Mouse (Mus musculus) liver, embryonic 11.5 days (tissue): Measurements from ENCODE around the gene Psap. TPM values are rescaled to one million over a fixed set of nuclear protein-coding genes. Genes with fewer than 3 reads are reported as not detected.

ENCODE experiments used
- ATAC-seq: fragments of 200-750 bp; cut with Nextera tagmentation; replicated peaks from 2 replicates; pipeline ENCODE4 v1.8.0; 2017; ENCODE audit warnings: moderate number of reproducible peaks, mild to moderate bottlenecking, moderate TSS enrichment, moderate library complexity; ENCODE audit not compliant: low FRiP score
- DNase-seq: peaks from one replicate; pipeline ENCODE4 v3.0.0-alpha.2; 2017; ENCODE audit warnings: low spot score
- H3K27ac ChIP-seq: fragments of 300-500 bp; sonication (generic); 2 replicates; pipeline ENCODE4 v1.5.1; 2014; ENCODE audit warnings: mild to moderate bottlenecking, low read depth, low read length, control low read depth
- H3K27me3 ChIP-seq: fragments of 300-500 bp; sonication (generic); replicated peaks from 2 replicates; pipeline ENCODE4 v1.6.1; 2014; ENCODE audit warnings: low read length, mixed read lengths; ENCODE audit not compliant: control insufficient read depth, insufficient read depth
- H3K36me3 ChIP-seq: fragments of 300-500 bp; sonication (generic); 2 replicates; pipeline ENCODE4 v1.6.1; 2014; ENCODE audit warnings: mild to moderate bottlenecking, low read length, moderate library complexity, mixed read lengths; ENCODE audit not compliant: control insufficient read depth, insufficient read depth
- H3K4me1 ChIP-seq: fragments of 300-500 bp; sonication (generic); replicated peaks from 2 replicates; pipeline ENCODE4 v1.6.1; 2014; ENCODE audit warnings: low read length, mixed read lengths; ENCODE audit not compliant: control insufficient read depth, insufficient read depth
- H3K4me2 ChIP-seq: fragments of 300-500 bp; sonication (generic); 2 replicates; pipeline ENCODE4 v1.6.1; 2014; ENCODE audit warnings: mild to moderate bottlenecking, control low read depth, moderate library complexity
- H3K4me3 ChIP-seq: fragments of 300-500 bp; sonication (generic); 2 replicates; pipeline ENCODE4 v1.5.1; 2014; ENCODE audit warnings: low read depth, low read length, control low read depth
- H3K9ac ChIP-seq: fragments of 300-500 bp; sonication (generic); 2 replicates; pipeline ENCODE4 v1.6.1; 2014; ENCODE audit warnings: low read depth, low read length, control low read depth
- H3K9me3 ChIP-seq: fragments of 300-500 bp; sonication (generic); 2 replicates; pipeline ENCODE4 v1.6.1; 2016; ENCODE audit warnings: low read length, inconsistent platforms, mixed read lengths; ENCODE audit not compliant: control insufficient read depth
- WGBS: fragments of 180-500 bp; shearing (Covaris S2); extraction: QIAGEN DNeasy Blood & Tissue Kit; methylation state at CpG from one replicate; pipeline ENCODE4 v1.1.7; 2014; 5-methylcytosine and 5-hydroxymethylcytosine counted together
- polyA plus RNA-seq: library from polyadenylated mRNA; unstranded; fragments of >200 nt; fragmentation: Nextera tagmentation; extraction: Ambion mirVana; gene quantifications from 2 replicates; pipeline ENCODE4 v1.2.1, GENCODE M21; 2014

The Psap gene
- polyA plus RNA-seq, 1 experiment from 2014 or later: 59.8 TPM

DNA sequence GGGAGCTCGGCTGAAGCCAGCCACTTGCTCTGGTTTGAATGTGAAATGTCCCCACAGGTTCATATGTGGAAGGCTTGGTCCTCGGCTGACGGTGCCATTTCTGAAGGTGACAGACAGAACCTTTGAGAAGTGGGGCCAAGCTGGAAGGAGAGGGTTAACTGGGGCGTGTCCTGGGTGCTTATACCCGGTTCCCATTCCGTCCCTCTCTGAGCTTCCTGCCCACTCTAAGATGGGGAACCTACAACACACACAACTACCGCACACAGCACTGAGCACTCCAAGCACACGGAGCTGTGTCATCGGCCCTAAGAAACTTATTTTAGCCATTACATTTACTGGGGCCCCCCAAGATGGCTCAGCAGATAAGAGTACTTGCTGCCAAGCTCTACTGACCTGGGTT is 64.1 kb downstream of the Psap start:
- no peak overlapping the region for H3K4me2 ChIP-seq
- H3K27ac ChIP-seq: no peak overlapping the region
- 51% methylated on average over 9 of the region's 9 CpGs for WGBS

DNA sequence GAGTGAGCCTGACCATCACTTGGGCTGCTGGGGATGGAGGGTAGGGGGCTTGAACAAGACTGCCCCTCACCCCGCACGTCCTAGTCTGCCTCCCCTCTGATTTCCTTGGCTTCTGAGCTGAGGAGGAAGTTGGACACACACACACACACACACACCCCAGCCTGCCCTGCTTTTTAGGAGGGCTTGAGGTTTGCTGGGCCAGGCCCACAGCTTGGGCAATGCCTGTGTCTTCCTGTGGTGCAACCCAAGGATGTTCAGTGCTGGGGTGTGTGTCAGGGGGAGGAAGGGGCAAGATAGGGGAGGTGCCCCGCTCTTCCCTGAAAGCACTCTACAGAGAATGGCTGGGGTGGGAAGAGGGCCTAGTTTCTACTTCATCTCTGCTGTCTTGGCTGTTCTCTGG is 66.7 kb downstream of the Psap start:
- Histone ChIP-seq H3K4me2 (no peak overlapping the region), H3K9ac (no peak overlapping the region), H3K27me3 (no peaks in the 10 kb centered on the region; the same call in 1 of the 2 replicates), H3K27ac (no peak overlapping the region), H3K4me1 (peaks cover 32% of the 10 kb centered on the region), H3K36me3 (no peaks in the 10 kb centered on the region), H3K4me3 (no peak overlapping the region), H3K9me3 (no peaks in the 10 kb centered on the region)
- DNase-seq (no peak), ATAC-seq (no peak)
- 48% methylated on average over 3 of the region's 3 CpGs for WGBS

More for the DNA sequence above, 64.1 kb downstream of the Psap start:
- DNase-seq (no peak), ATAC-seq (no peak)
- H3K9ac ChIP-seq: no peak overlapping the region
- H3K27me3 ChIP-seq: no peaks in the 10 kb centered on the region
- peaks cover 7% of the 10 kb centered on the region for H3K4me1 ChIP-seq
- H3K36me3 ChIP-seq: no peaks in the 10 kb centered on the region
- H3K4me3 ChIP-seq: no peak overlapping the region
- H3K9me3 ChIP-seq: no peaks in the 10 kb centered on the region

DNA sequence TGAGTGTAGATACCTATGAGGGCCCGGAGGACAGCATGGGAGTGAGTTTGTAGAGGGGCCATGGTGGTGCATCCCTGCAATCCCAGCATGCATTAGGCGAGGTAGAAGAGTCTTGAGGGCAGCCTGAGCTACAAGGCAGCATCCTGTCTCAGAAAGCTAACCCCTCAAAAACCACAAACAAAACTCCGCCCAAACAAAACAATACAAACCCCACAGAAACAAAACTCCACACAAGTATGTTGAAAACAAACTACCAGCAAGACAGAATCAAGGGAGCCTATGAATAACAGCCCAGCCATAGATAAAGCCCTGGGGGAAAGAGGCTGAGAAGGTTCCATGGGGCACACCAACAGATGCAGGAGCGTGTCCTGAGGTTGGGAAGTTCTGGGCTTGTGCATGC is 68.6 kb downstream of the Psap start:
- Histone ChIP-seq H3K27me3 (no peaks in the 10 kb centered on the region; the same call in 1 of the 2 replicates), H3K9ac (no peak overlapping the region; the same call in 1 of the 2 replicates), H3K4me3 (no peak overlapping the region), H3K36me3 (no peaks in the 10 kb centered on the region), H3K4me2 (peak overlapping the region; percentile 95), H3K4me1 (peaks cover 46% of the 10 kb centered on the region), H3K9me3 (no peaks in the 10 kb centered on the region), H3K27ac (no peak overlapping the region)
- 78% methylated on average over 4 of the region's 4 CpGs for WGBS
- DNase-seq (no peak), ATAC-seq (no peak)

DNA sequence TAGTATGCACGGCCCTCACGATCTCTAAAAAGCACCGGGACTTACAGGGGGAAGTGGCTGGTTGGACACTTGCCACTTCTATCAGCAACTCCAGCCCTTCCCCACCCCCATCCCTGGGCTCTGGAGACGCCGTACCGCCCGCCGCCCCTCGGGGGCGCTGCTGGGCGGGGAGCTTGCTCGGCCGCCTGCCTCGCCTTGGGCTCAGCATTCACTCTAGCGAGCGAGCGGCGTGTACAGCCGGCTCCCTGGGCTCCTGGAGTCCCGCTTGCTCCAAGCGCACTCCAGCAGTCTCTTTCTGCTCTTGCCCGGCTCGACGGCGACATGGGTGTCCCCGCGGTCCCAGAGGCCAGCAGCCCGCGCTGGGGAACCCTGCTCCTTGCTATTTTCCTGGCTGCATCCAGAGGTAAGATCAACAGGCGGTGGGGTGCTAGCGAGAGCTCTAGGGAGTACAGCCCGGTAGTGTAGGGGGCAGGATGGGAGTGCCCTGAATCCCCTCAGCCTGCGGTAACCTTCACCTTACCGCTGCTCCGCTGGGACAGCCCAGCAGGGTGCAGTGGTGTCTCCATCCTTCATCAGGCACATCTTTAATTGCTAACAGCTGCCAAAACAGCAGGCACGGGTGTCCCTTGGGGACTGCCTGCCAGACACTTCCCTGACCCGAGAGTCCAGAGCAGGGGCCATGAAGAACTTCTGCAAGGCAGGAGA is 69.4 kb downstream of the Psap start, which contains the start of gene Vsir:
Vsir (plus strand) TSS at position 151 of the 705 bp plus-strand sequence.
- Histone ChIP-seq H3K27ac (peak within 1 kb of the TSS; percentile 43; the same call in 1 of the 2 replicates), H3K9me3 (no peaks in the 10 kb centered on the region), H3K4me1 (peaks cover 54% of the 10 kb centered on the region), H3K9ac (peak within 1 kb of the TSS; percentile 72), H3K27me3 (no peaks in the 10 kb centered on the region; the same call in 1 of the 2 replicates), H3K4me3 (peak within 1 kb of the TSS; percentile 60), H3K36me3 (no peaks in the 10 kb centered on the region), H3K4me2 (peak within 1 kb of the TSS; percentile 95)
- WGBS: under 1% methylated on average over 37 of the region's 37 CpGs
- DNase-seq (peak; percentile 87), ATAC-seq (peak; percentile 71)

DNA sequence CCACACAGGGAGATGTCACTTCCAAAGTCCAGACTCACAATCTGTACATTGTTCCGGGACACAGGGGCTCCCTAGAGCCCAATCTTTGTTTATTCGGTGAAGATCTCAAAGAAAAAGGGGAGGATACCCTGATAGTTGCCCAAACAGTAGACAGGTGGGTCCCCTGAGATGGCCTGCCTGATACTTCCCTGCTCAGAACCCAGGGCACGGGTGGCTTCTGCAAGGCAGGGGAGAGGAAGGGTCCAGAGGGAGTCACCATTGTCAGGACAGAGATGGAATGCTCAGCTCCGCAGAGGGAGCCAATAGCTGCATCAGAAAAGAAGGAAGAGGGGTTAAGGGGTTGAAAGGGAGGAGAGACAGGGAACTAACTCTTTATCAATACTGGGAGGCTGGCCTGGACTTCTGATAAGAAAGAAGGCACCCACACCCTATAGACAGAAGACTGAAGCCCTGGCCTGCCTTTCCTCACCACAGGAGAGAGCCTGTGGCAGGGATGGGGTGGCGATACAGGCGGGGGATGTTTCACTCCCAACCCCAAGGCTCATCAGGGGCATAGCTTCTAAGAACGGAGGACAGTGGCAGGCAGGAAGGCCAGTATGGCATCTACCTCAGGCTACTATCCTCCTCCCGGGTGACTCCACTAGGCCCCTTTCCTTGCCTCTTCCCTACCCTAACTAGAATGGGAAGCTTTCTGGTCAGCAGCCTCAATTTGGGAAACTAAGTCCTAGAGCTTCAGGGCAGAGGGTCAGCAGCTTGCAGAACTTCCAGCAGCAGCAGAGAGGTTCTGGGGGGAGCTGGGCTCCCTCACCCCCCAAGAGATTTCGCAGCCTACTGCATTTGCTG is 70.6 kb downstream of the Psap start:
- H3K4me2 ChIP-seq: peak overlapping the region; percentile 95
- peak overlapping the region; percentile 45; the same call in 1 of the 2 replicates for H3K9ac ChIP-seq
- no peaks in the 10 kb centered on the region for H3K9me3 ChIP-seq
- 24% methylated on average over 9 of the region's 9 CpGs for WGBS
- no peaks in the 10 kb centered on the region; the same call in 1 of the 2 replicates for H3K27me3 ChIP-seq
- no peak overlapping the region for H3K27ac ChIP-seq
- peak; percentile 57 for ATAC-seq
- no peak for DNase-seq
- H3K4me3 ChIP-seq: peak overlapping the region; percentile 60
- H3K36me3 ChIP-seq: no peaks in the 10 kb centered on the region
- peaks cover 59% of the 10 kb centered on the region for H3K4me1 ChIP-seq

DNA sequence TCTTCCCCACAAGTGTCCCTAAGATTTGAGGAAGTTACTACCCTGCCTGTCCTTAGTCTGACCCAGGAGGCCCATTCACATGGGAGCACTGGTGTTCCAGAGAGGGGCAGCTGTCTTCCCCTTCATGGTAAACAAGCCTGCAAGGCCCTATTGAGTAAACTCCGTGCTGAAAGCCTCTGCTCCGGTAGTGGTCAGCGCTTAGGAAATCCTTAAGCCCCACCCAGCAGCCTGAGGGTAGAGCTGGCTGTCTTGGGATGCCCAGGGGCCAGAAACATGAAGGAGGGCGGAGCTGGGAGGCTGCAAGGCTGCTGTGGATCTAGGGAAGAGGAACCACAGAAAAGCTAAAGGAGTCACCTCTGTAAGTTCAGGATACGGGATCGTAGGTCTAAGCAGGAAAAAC is 71.6 kb downstream of the Psap start:
- 27% methylated on average over 6 of the region's 6 CpGs for WGBS
- Histone ChIP-seq H3K4me2 (peak overlapping the region; percentile 95), H3K9me3 (no peaks in the 10 kb centered on the region), H3K4me3 (peak overlapping the region; percentile 7; the same call in 1 of the 2 replicates), H3K9ac (no peak overlapping the region), H3K27me3 (no peaks in the 10 kb centered on the region; the same call in 1 of the 2 replicates), H3K27ac (no peak overlapping the region), H3K4me1 (peaks cover 60% of the 10 kb centered on the region), H3K36me3 (no peaks in the 10 kb centered on the region)
- ATAC-seq: no peak
- no peak for DNase-seq

DNA sequence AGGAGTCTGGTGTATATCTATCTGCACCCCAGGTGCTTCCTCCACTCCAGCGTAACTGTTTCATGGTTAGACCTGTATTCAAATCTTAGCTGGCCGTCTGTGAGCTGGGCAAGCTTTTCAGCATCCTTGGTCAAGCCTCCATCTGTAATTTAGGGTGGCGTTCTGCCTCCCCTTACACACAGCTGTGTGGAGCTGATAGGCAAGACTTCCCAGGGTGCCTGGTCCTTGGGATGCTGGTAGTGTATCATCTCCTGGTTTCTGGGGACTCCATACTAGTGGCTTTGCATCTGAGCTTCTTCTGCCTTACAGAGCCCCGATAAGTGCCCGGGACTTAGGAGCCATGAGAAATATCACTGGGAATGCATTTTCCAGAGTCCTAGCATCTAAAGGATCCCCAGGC is 72.2 kb downstream of the Psap start:
- DNase-seq (no peak), ATAC-seq (no peak)
- Histone ChIP-seq H3K4me3 (no peak overlapping the region), H3K9ac (no peak overlapping the region), H3K27ac (no peak overlapping the region), H3K36me3 (no peaks in the 10 kb centered on the region), H3K9me3 (no peaks in the 10 kb centered on the region), H3K4me1 (peaks cover 60% of the 10 kb centered on the region), H3K27me3 (no peaks in the 10 kb centered on the region; the same call in 1 of the 2 replicates), H3K4me2 (peak overlapping the region; percentile 95)
- 73% methylated on average over 5 of the region's 5 CpGs for WGBS

DNA sequence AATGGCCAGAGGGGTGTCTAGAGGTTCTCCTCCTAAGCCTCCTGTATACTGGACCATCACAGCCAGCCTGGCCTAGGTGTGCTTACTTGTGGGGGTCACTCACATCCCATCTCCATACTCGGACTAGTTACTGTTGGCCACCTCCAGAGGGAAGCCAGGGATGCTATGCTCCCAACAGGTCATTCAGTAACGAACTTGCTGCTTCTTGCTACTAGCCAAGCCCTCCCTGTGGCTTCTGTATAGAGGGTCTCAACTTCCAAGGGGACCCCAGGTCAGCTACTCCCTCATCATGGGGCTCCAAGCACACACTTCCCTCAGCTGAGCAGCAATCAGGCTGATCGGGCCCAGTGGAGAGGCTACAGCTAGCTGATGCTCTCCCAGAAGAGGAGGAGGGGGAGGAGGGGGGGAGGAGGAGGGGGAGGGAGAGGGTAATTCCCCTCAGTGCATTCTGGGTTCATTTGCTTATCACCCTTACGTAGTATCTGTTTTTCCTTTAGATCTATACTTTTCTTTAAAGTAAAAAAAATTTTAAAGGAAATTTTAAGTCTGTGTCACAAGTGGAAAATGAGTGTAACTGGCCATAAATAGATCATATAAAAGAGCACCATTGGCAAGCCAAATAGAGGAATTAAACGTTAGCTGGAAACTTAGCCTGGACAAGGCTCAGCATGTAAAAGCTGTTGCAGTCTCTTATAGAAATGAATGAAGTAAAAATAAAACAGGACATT is 72.8 kb downstream of the Psap start:
- Histone ChIP-seq H3K4me1 (peaks cover 60% of the 10 kb centered on the region), H3K27me3 (no peaks in the 10 kb centered on the region; the same call in 1 of the 2 replicates), H3K9me3 (no peaks in the 10 kb centered on the region), H3K4me2 (peak overlapping the region; percentile 55), H3K27ac (no peak overlapping the region), H3K9ac (no peak overlapping the region), H3K4me3 (peak overlapping the region; percentile 40), H3K36me3 (no peaks in the 10 kb centered on the region)
- WGBS: 38% methylated on average over 5 of the region's 5 CpGs
- no peak for ATAC-seq
- DNase-seq: no peak
